Mouse (Mus musculus): ENCODE data around the gene Bsph2. TPM values are rescaled to one million over a fixed set of nuclear protein-coding genes. Genes with fewer than 3 reads are reported as not detected.

The Bsph2 gene
- not detected for polyA plus RNA-seq (2017; shearing (Covaris generic))

GRCm38 (mm10) chr7:13570967-13571366 lies at the start of gene Bsph2:
Gene Bsph2 (minus strand): TSS chr7:13571067.
- ATAC-seq, result no peak

GRCm38 (mm10) chr7:13511539-13511938 lies 59.3 kb downstream of the Bsph2 start:
- ATAC-seq, result peak; percentile 70

Other genes starting within 250 kb of the Bsph2 start
- under 1 TPM; 0.28 to 0.34 TPM for gene Pla2g4c, start 246.4 kb downstream of the Bsph2 start, polyA plus RNA-seq (2017; shearing (Covaris generic))
- gene Cabp5, start 172.9 kb downstream of the Bsph2 start, polyA plus RNA-seq (2017; shearing (Covaris generic)), result not detected
- not detected for gene Bsph1, start 120.2 kb downstream of the Bsph2 start, polyA plus RNA-seq (2017; shearing (Covaris generic))
- not detected for gene Sult2a5, start 52.9 kb upstream of the Bsph2 start, polyA plus RNA-seq (2017; shearing (Covaris generic))
- gene Sult2a2, start 162.4 kb upstream of the Bsph2 start, polyA plus RNA-seq (2017; shearing (Covaris generic)), result not detected

All from CD4-positive, CD25-positive, alpha-beta regulatory T cell, adult 4 months (primary cell).